Mouse (Mus musculus) megakaryocyte-erythroid progenitor cell, adult 5-6 weeks (primary cell): ENCODE measurements around the gene Htr2b. TPM values are rescaled to one million over a fixed set of nuclear protein-coding genes. Genes with fewer than 3 reads are reported as not detected.
A peak's percentile ranks its signal among the peaks of the same experiment; 100 is the strongest.

ENCODE experiments used
- ATAC-seq: replicated peaks from 2 replicates; pipeline ENCODE4 v1.8.0; 2016; ENCODE audit warnings: mild to moderate bottlenecking, inconsistent platforms; ENCODE audit not compliant: severe bottlenecking, poor library complexity, low FRiP score, low TSS enrichment
- total RNA-seq, 2 experiments: library from RNA; stranded (forward) in 1 of 2; stranded (reverse) in 1 of 2; fragments of 200-1000, 215-1000 nt in 1 of 2; fragments of >200 nt in 1 of 2; fragmentation: Nextera tagmentation in 1 of 2; gene quantifications; 2 replicates each; pipeline ENCODE4 v1.2.3; 2014 to 2017

The Htr2b gene
- total RNA-seq (2014; fragmentation: Nextera tagmentation) (not detected in 2 replicates), total RNA-seq (2017) (not detected in 2 replicates)

- no peak for ATAC-seq
Measured at GRCm38 (mm10) chr1:86111779-86112178, at the start of gene Htr2b. TSS of gene Htr2b (minus strand) at chr1:86111970.

- ATAC-seq, result peak; percentile 88
Measured at GRCm38 (mm10) chr1:86161061-86161460, 49.3 kb upstream of the Htr2b start.

DNA sequence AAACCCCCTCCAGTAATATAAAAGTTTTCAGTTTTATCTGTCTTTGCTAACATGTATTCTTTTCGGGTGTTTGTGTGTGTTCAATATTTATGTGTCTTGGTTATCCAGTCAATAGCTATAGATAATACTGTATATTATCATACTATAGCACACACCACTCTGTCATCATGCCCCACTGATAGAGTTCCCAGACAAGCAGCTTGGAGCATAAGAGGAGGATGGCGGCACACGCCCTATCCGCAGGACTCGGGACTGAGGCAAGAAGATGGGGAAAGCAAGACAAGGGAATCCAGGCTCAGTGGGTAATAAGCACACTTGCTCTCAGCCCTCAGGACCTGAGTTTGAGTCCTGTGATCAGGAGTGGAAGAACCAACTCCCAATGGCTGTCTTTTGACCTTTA, 48.7 kb upstream of the Htr2b start:
- ATAC-seq, result peak; percentile 85

GRCm38 (mm10) chr1:86160059-86160458, 48.3 kb upstream of the Htr2b start:
- ATAC-seq, result peak; percentile 55

DNA sequence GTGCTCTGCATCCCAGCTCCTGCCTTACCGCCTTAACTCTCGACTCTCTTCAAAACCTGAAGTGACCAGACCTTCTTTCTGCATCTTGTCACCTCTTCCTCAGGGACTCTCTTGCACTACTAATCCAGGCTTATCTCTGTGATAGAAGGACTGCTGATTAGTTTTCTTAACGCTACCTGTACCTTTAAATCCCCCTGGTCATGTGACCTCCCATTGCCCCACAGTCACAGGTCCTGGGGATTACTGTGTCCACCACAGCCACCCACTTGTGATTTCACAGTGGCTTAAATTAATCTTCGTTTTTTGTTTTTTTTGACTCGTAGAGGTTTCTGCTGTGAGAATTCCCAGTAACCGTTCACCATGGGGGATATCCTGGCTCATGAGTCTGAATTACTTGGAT, 44.8 kb upstream of the Htr2b start:
- ATAC-seq, result no peak

- no peak for ATAC-seq
Measured at GRCm38 (mm10) chr1:86156075-86156474, 44.3 kb upstream of the Htr2b start.

DNA sequence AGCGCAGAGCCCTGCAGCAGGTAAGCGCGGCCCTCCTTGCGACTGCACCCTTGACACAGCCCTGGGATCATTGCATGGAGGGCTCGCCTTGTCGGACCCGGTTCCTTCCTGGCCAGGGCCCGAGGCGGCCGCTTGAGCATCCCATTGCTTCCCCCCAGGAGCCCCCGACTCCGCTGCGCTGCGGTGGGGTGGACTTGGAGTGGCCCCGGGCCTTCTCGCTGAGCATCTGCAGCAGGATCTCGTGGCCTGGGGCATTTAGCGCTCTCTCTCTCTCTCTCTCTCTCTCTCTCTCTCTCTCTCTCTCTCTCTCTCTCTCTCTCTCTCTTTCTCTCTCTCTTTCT, 43.0 kb upstream of the Htr2b start:
- no peak for ATAC-seq

GRCm38 (mm10) chr1:86154133-86154823, 42.5 kb upstream of the Htr2b start, which contains the start of gene Armc9:
TSS of gene Armc9 (plus strand) at chr1:86154780.
- ATAC-seq, result peak; percentile 99

GRCm38 (mm10) chr1:86152618-86153017, 40.8 kb upstream of the Htr2b start:
- no peak for ATAC-seq

DNA sequence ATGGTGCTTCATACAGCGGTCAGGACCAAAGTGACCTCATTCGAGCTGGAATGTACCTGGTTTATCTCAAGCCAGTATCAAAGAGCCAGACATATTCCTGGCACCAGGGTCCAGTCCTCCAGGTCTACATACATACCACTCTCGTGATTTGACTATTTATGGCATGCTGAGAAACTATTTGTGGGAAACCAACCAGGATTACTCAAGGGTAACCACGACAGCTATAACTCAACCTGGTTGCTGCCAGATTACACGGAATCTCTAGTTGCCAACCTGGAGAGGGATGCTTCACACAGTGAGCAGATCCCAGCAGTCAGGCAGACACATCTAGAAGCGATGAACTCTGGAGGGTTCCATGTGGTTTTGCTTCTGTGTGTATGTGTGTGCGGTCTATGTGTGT, 39.6 kb upstream of the Htr2b start:
- ATAC-seq, result no peak

GRCm38 (mm10) chr1:86150929-86151328, 39.2 kb upstream of the Htr2b start:
- ATAC-seq, result no peak

DNA sequence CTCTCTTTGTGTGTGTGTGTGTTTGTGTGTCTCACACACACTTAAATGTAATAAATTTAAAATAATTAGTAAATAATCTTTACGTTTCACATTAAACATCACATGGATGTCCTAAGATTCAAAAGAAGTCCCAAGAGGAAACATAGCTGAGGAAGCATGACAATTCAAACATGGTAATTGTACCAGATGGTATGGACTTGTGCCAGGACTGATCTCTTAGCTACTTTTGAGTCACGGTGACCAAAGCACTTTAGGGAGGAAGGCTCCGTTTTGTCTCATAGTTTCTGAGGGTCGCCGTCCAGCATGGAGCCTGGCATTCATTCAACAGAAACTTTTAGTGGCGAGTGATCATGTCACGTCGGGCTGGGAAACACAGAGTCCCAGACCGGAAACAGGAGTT, 36.4 kb upstream of the Htr2b start:
- ATAC-seq, result no peak

GRCm38 (mm10) chr1:86147557-86147956, 35.8 kb upstream of the Htr2b start:
- ATAC-seq, result no peak

GRCm38 (mm10) chr1:86146293-86146692, 34.5 kb upstream of the Htr2b start:
- ATAC-seq, result no peak

GRCm38 (mm10) chr1:86144001-86144944, 32.5 kb upstream of the Htr2b start:
- ATAC-seq, result no peak

DNA sequence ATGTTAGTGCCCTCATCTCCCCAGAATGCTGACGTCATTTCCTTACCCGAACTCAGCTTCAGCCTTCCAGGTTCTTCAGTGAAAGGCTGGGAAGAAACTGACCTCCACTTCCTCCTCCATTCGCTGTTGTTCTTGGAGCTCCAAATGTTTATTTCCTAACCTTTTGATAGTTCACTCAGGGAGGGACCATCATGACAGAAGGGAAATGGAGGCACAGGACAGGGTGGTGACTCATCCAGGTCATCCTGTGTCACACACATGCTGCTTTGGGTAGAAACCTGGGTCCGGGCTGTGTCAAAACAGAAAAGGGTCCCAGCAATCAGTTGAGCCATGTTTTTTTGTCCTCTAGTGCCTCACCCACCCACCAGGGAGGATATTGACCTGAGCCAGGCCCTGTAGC, 31.4 kb upstream of the Htr2b start:
- ATAC-seq, result no peak

DNA sequence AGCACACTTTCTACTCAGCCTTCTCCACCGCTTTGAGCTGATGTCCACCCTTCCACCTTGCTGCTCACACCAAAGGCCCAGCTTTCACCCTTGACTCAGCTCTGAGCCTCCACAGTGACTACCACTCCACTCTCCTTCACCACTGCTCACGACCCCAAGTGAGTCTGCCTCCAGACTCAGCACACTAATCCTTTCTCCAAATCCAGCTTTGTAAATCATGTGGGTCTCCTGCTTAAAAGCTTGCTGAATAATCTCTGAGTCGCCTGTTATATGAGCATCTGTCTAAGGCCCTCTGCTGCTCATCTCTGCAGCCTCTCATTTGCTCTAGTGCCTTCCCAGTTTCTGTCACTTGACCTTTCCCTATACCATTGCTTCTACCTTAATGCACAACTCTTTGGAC, 29.3 kb upstream of the Htr2b start:
- ATAC-seq, result no peak

DNA sequence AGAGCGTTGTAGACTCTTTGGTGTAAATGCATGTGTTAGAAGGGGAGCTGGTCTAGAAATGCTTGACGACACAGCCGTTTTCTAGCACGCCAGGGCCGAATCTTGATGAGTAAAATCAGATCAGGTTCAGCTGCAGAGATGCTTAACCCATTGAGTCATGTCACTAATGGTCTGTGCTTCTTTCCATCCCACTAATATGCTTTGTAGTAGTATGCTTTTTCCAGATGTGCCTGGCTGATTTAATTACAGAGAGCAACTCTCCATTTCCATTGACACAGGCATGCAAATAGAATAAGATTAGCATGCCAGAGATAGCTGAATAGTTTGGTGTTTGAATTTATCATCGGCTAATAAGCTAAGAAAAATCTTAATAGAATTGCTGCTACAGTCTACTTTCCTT, 23.5 kb upstream of the Htr2b start:
- ATAC-seq, result no peak

GRCm38 (mm10) chr1:86133337-86133736, 21.6 kb upstream of the Htr2b start, which contains the start of gene Gm21972:
TSS of gene Gm21972 (plus strand) at chr1:86133637.
- ATAC-seq, result no peak

- no peak for ATAC-seq
Measured at GRCm38 (mm10) chr1:86126036-86126435, 14.3 kb upstream of the Htr2b start.

GRCm38 (mm10) chr1:86119549-86119948, 7.8 kb upstream of the Htr2b start:
- ATAC-seq, result no peak
